ENCODE assay signal across 20 mouse cellular contexts in genomic region chr16:45693558-45693957, GRCm38 (mm10). TPM values are rescaled to one million over a fixed set of nuclear protein-coding genes. Genes with fewer than 3 reads are reported as not detected.
A peak's percentile ranks its signal among the peaks of the same experiment; 100 is the strongest.
DNase-seq lines count a peak whose midpoint lies in the region; ATAC-seq and TF ChIP-seq lines count a peak whose summit lies in the region.
"Had no signal": no experiment of that assay in that cellular context is flagged by ENCODE, and none has a peak within 500 bp of the region (broad histone marks: within the 10 kb centered on the region; RNA-seq: fewer than 3 reads in every experiment).

TSS of gene Tmprss7 (minus strand) at chr16:45693658.

- no peaks in the 10 kb centered on the region for H3K27me3 ChIP-seq in midbrain, embryonic 15.5 days (replicated peaks)
- H3K27me3 ChIP-seq in midbrain, embryonic 14.5 days (ENCODE audit: control insufficient read depth, insufficient read depth, low read length), result no peaks in the 10 kb centered on the region
- H3K27me3 ChIP-seq: embryonic facial prominence, embryonic 13.5 days; embryonic facial prominence, embryonic 15.5 days; forebrain, embryonic 12.5 days had no signal

- peaks cover 14% of the 10 kb centered on the region for H3K4me1 ChIP-seq in midbrain, embryonic 15.5 days
- peaks cover 23% of the 10 kb centered on the region for H3K4me1 ChIP-seq in midbrain, embryonic 14.5 days (ENCODE audit: control insufficient read depth, insufficient read depth, low read length)
- H3K4me1 ChIP-seq in cortical plate, adult 2 months (ENCODE audit: control insufficient read depth, insufficient read depth, low read length), result peaks cover 11% of the 10 kb centered on the region

- no peak within 1 kb of the TSS for H3K4me2 ChIP-seq in midbrain, embryonic 15.5 days
- H3K4me2 ChIP-seq in midbrain, embryonic 14.5 days (ENCODE audit: low read length), result no peak within 1 kb of the TSS
- H3K4me2 ChIP-seq: embryonic facial prominence, embryonic 13.5 days; embryonic facial prominence, embryonic 15.5 days; forebrain, embryonic 12.5 days had no signal

- ATAC-seq in midbrain, embryonic 15.5 days (replicated peaks), result no peak
- no peak for ATAC-seq in midbrain, embryonic 14.5 days (ENCODE audit: low FRiP score, low TSS enrichment)

- TF ChIP-seq POLR2A in cortical plate, adult 2 months (IDR thresholded peaks at IDR 0.05; ENCODE audit: extremely low read depth, insufficient read depth, low read length), result no peak

- TF ChIP-seq CTCF in layer of hippocampus, adult 2 months (conservative IDR thresholded peaks at IDR 0.05), result no peak
- TF ChIP-seq CTCF in cortical plate, adult 2 months (IDR thresholded peaks at IDR 0.05; ENCODE audit: extremely low read depth, insufficient read depth, low read length), result no peak

- H3K4me3 ChIP-seq in layer of hippocampus, adult 2 months, result no peak within 1 kb of the TSS
- no peak within 1 kb of the TSS for H3K4me3 ChIP-seq in midbrain, embryonic 15.5 days
- H3K4me3 ChIP-seq in midbrain, embryonic 14.5 days (replicated peaks; ENCODE audit: low read depth, low read length), result no peak within 1 kb of the TSS
- no peak within 1 kb of the TSS for H3K4me3 ChIP-seq in cortical plate, adult 2 months (ENCODE audit: insufficient read depth, low read length)
- H3K4me3 ChIP-seq: embryonic facial prominence, embryonic 13.5 days; embryonic facial prominence, embryonic 15.5 days; erythroblast, embryonic 14.5 days; forebrain, embryonic 10.5 days; forebrain, embryonic 12.5 days had no signal

- no peak within 1 kb of the TSS for H3K9ac ChIP-seq in midbrain, embryonic 15.5 days
- no peak within 1 kb of the TSS for H3K9ac ChIP-seq in midbrain, embryonic 14.5 days (replicated peaks; ENCODE audit: low read length)
- H3K9ac ChIP-seq: embryonic facial prominence, embryonic 13.5 days; embryonic facial prominence, embryonic 15.5 days; forebrain, embryonic 12.5 days had no signal

- no peaks in the 10 kb centered on the region for H3K9me3 ChIP-seq in midbrain, embryonic 15.5 days
- H3K9me3 ChIP-seq in midbrain, embryonic 14.5 days (ENCODE audit: control insufficient read depth, low read length), result no peaks in the 10 kb centered on the region
- H3K9me3 ChIP-seq: embryonic facial prominence, embryonic 13.5 days; embryonic facial prominence, embryonic 15.5 days; forebrain, embryonic 10.5 days; forebrain, embryonic 12.5 days had no signal

- no peak for DNase-seq in layer of hippocampus, adult 2 months (ENCODE audit: low spot score in 2 of 2)
- no peak for DNase-seq in layer of hippocampus, postnatal 36 days
- DNase-seq in midbrain, embryonic 14.5 days, result no peak
- DNase-seq in adrenal gland, postnatal 36 days, result no peak
- DNase-seq: adrenal gland, adult 2 months; adrenal gland, postnatal 10 days; adrenal gland, postnatal 25 days; cerebellum, adult 11-12 months; cerebellum, adult 2 months; cerebellum, adult 9-10 months; cerebellum, postnatal 25 days; embryo, embryonic 11 days had no signal

- WGBS in midbrain, embryonic 15.5 days, result 59% methylated on average over 10 of the region's 10 CpGs
- 63% methylated on average over 10 of the region's 10 CpGs for WGBS in midbrain, embryonic 14.5 days

- H3K27ac ChIP-seq in layer of hippocampus, adult 2 months, result peak within 1 kb of the TSS; percentile 56
- H3K27ac ChIP-seq in midbrain, embryonic 15.5 days, result 0 out of 2 replicates have a peak within 1 kb of the TSS, but pooled peaks have one; percentile 5
- no peak within 1 kb of the TSS; the same call in 1 of the 2 replicates for H3K27ac ChIP-seq in midbrain, embryonic 14.5 days (replicated peaks; ENCODE audit: low read depth, low read length)
- peak within 1 kb of the TSS; percentile 68; the same call in 1 of the 2 replicates for H3K27ac ChIP-seq in cortical plate, adult 2 months (ENCODE audit: insufficient read depth, low read length)
- H3K27ac ChIP-seq: embryonic facial prominence, embryonic 13.5 days; embryonic facial prominence, embryonic 15.5 days; forebrain, embryonic 10.5 days; forebrain, embryonic 12.5 days had no signal

- no peaks in the 10 kb centered on the region for H3K36me3 ChIP-seq in midbrain, embryonic 15.5 days (replicated peaks)
- no peaks in the 10 kb centered on the region for H3K36me3 ChIP-seq in midbrain, embryonic 14.5 days (ENCODE audit: control insufficient read depth, insufficient read depth, low read length)
- H3K36me3 ChIP-seq: embryonic facial prominence, embryonic 13.5 days; embryonic facial prominence, embryonic 15.5 days; forebrain, embryonic 10.5 days; forebrain, embryonic 12.5 days had no signal

RNA-seq across cellular contexts. Expression of gene Tmprss7, which starts in this region (rescaled TPM):
- 1 to 10 TPM in 1 of 2 experiments, under 1 TPM in 1; 0.44 to 1.0 TPM for total RNA-seq in layer of hippocampus, adult 2 months (2021)
- total RNA-seq in layer of hippocampus, postnatal 36 days (2021), result 1 to 10 TPM in 1 of 2 experiments, under 1 TPM in 1; 0.67 to 1.9 TPM
- 0.59 and 0.72 TPM in 2 replicates for polyA plus RNA-seq in midbrain, embryonic 15.5 days (2015; fragmentation: Nextera tagmentation; extraction: Ambion mirVana)
- polyA plus RNA-seq in midbrain, embryonic 14.5 days (2014; fragmentation: Nextera tagmentation; extraction: Ambion mirVana), result 0.29 and 0.32 TPM in 2 replicates
- polyA plus RNA-seq in cortical plate, adult 2 months (2012; rRNA removed), result 4.4 TPM in 2 replicates
- total RNA-seq in adrenal gland, postnatal 36 days (2021), result under 1 TPM in 1 of 2 experiments, not detected in 1; 0.13 TPM
- polyA plus RNA-seq: C2C12; erythroblast, embryonic 14.5 days had no signal
